Mouse (Mus musculus) MEL (cell line): ENCODE results near the gene Trim3. TPM values are rescaled to one million over a fixed set of nuclear protein-coding genes. Genes with fewer than 3 reads are reported as not detected.

ENCODE experiments used
- DNase-seq: peaks from one replicate; pipeline ENCODE4 v3.0.0; 2011; ENCODE audit warnings: low read depth, low spot score
- H3K27ac ChIP-seq: 2 replicates; pipeline ENCODE4 v1.5.1; 2012; ENCODE audit warnings: low read depth, mild to moderate bottlenecking, control low read depth, low read length, moderate library complexity; ENCODE audit not compliant: control insufficient read depth
- H3K27me3 ChIP-seq, 2 experiments: fragments of 150-350 bp in 1 of 2; sonication (generic) in 1 of 2; 2 replicates each; pipeline ENCODE4 v1.6.1; 2012; ENCODE audit warnings: low read length in 2 of 2, mild to moderate bottlenecking in 2 of 2, improper control_type of control experiment in 1 of 2, moderate library complexity in 1 of 2; ENCODE audit not compliant: insufficient read depth in 2 of 2, control insufficient read depth in 1 of 2
- H3K36me3 ChIP-seq, 2 experiments: 2 replicates each; pipeline ENCODE4 v1.6.1; 2012 to 2014; ENCODE audit warnings: low read length in 2 of 2, improper control_type of control experiment in 1 of 2, inconsistent platforms in 1 of 2, mild to moderate bottlenecking in 1 of 2; ENCODE audit not compliant: insufficient read depth in 2 of 2, control insufficient read depth in 1 of 2
- H3K4me1 ChIP-seq, 2 experiments: fragments of 150-350 bp in 1 of 2; sonication (generic) in 1 of 2; 2 replicates each; pipeline ENCODE4 v1.6.1; 2012; ENCODE audit warnings: low read length in 2 of 2, improper control_type of control experiment in 1 of 2, mild to moderate bottlenecking in 1 of 2; ENCODE audit not compliant: insufficient read depth in 2 of 2, control insufficient read depth in 1 of 2
- H3K4me3 ChIP-seq, 2 experiments: fragments of 150-350 bp in 1 of 2; sonication (generic) in 1 of 2; 2 replicates each; pipeline ENCODE4 v1.5.1; 2012; ENCODE audit warnings: low read depth in 2 of 2, low read length in 2 of 2, mild to moderate bottlenecking in 2 of 2, moderate library complexity in 2 of 2, control low read depth in 1 of 2, improper control_type of control experiment in 1 of 2; ENCODE audit not compliant: control insufficient read depth in 1 of 2, insufficient read depth in 1 of 2
- H3K79me2 ChIP-seq: 2 replicates; pipeline ENCODE4 v1.6.1; 2012; ENCODE audit warnings: mild to moderate bottlenecking, low read length, moderate library complexity; ENCODE audit not compliant: control insufficient read depth, poor library complexity, insufficient read depth
- H3K9ac ChIP-seq: 2 replicates; pipeline ENCODE4 v1.6.1; 2012; ENCODE audit warnings: low read depth, mild to moderate bottlenecking, control low read depth, low read length, moderate library complexity; ENCODE audit not compliant: control insufficient read depth, poor library complexity, severe bottlenecking
- H3K9me3 ChIP-seq: fragments of 150-350 bp; sonication (generic); replicated peaks from 2 replicates; pipeline ENCODE4 v1.6.1; 2012; ENCODE audit warnings: mild to moderate bottlenecking, low read length, improper control_type of control experiment, moderate library complexity; ENCODE audit not compliant: insufficient read depth
- BHLHE40 ChIP-seq: IDR thresholded peaks from 2 replicates; pipeline ENCODE4 v1.6.1; 2012; ENCODE audit warnings: low read depth, mild to moderate bottlenecking, inconsistent platforms, low read length, improper control_type of control experiment, borderline replicate concordance
- CHD1 ChIP-seq: IDR thresholded peaks from 2 replicates; pipeline ENCODE4 v1.6.1; 2012; ENCODE audit warnings: low read depth, mild to moderate bottlenecking, inconsistent platforms, low read length, improper control_type of control experiment
- CHD2 ChIP-seq: IDR thresholded peaks from 2 replicates; pipeline ENCODE4 v1.6.1; 2011; ENCODE audit warnings: low read length, improper control_type of control experiment
- EP300 ChIP-seq, 2 experiments: IDR thresholded peaks; 2 replicates each; pipeline ENCODE4 v1.6.1; 2011; ENCODE audit warnings: improper control_type of control experiment in 2 of 2, low read length in 2 of 2, low read depth in 1 of 2, mild to moderate bottlenecking in 1 of 2
- ETS1 ChIP-seq: IDR thresholded peaks from 2 replicates; pipeline ENCODE4 v1.6.1; 2012; ENCODE audit warnings: low read depth, mild to moderate bottlenecking, inconsistent platforms, low read length, improper control_type of control experiment, moderate library complexity
- GABPA ChIP-seq: IDR thresholded peaks from 2 replicates; pipeline ENCODE4 v1.6.1; 2012; ENCODE audit warnings: low read depth, mild to moderate bottlenecking, inconsistent platforms, low read length, improper control_type of control experiment, moderate library complexity
- GATA1 ChIP-seq: IDR thresholded peaks from 2 replicates; pipeline ENCODE4 v1.6.1; 2011; ENCODE audit warnings: low read depth, low read length, improper control_type of control experiment
- MAFK ChIP-seq: IDR thresholded peaks from 2 replicates; pipeline ENCODE4 v1.6.1; 2011; ENCODE audit warnings: low read depth, mild to moderate bottlenecking, low read length, improper control_type of control experiment, borderline replicate concordance
- MEF2A ChIP-seq: IDR thresholded peaks from 2 replicates; pipeline ENCODE4 v1.6.1; 2014; ENCODE audit warnings: low read depth, mild to moderate bottlenecking, inconsistent platforms, low read length, improper control_type of control experiment; ENCODE audit not compliant: poor library complexity, insufficient replicate concordance, severe bottlenecking; ENCODE audit errors: extremely low read depth
- SIN3A ChIP-seq: IDR thresholded peaks from 2 replicates; pipeline ENCODE4 v1.6.1; 2012; ENCODE audit warnings: low read length, improper control_type of control experiment, inconsistent platforms
- TCF12 ChIP-seq: IDR thresholded peaks from 2 replicates; pipeline ENCODE4 v1.6.1; 2014; ENCODE audit warnings: low read depth, mild to moderate bottlenecking, inconsistent platforms, low read length, improper control_type of control experiment, moderate library complexity
- UBTF ChIP-seq: IDR thresholded peaks from 2 replicates; pipeline ENCODE4 v1.6.1; 2012; ENCODE audit warnings: low read depth, mild to moderate bottlenecking, inconsistent platforms, low read length, improper control_type of control experiment, moderate library complexity, borderline replicate concordance; ENCODE audit not compliant: insufficient read depth
- ZC3H11A ChIP-seq: IDR thresholded peaks from 2 replicates; pipeline ENCODE4 v1.6.1; 2012; ENCODE audit warnings: low read depth, mild to moderate bottlenecking, inconsistent platforms, low read length, improper control_type of control experiment
- ZKSCAN1 ChIP-seq: IDR thresholded peaks from 2 replicates; pipeline ENCODE4 v1.6.1; 2012; ENCODE audit warnings: low read depth, mild to moderate bottlenecking, inconsistent platforms, low read length, improper control_type of control experiment, moderate library complexity
- ZMIZ1 ChIP-seq: IDR thresholded peaks from 2 replicates; pipeline ENCODE4 v1.6.1; 2012; ENCODE audit warnings: low read depth, mild to moderate bottlenecking, inconsistent platforms, low read length, improper control_type of control experiment, moderate library complexity
- polyA plus RNA-seq, 2 experiments: library from polyadenylated mRNA; stranded (reverse) in 1 of 2; unstranded in 1 of 2; fragments of >175 nt in 1 of 2; fragments of >200 nt in 1 of 2; gene quantifications; 2 replicates each; pipeline versions ENCODE4 v1.2.1 to v1.2.4; 2012; ENCODE audit warnings: low replicate concordance in 2 of 2, low read depth in 1 of 2; ENCODE audit not compliant: insufficient read length in 2 of 2, insufficient read depth in 1 of 2, missing spikeins in 1 of 2
- total RNA-seq: library from RNA; depleted of rRNA; stranded (reverse); fragments of 300-350 nt; gene quantifications from 2 replicates; pipeline ENCODE4 v1.2.3, GENCODE M21; 2012

Gene Trim3
- total and polyA plus RNA-seq, 3 experiments, result 7.0 to 15.4 TPM; not detected in 1

GRCm38 (mm10) chr7:105621646-105622292 is 11.6 kb downstream of the Trim3 start:
- no peak for DNase-seq
- no peaks in the 10 kb centered on the region for H3K36me3 ChIP-seq

GRCm38 (mm10) chr7:105621053-105621452 is 12.3 kb downstream of the Trim3 start:
- Histone ChIP-seq H3K9ac (no peak overlapping the region), H3K4me3 (no peak overlapping the region), H3K36me3 (no peaks in the 10 kb centered on the region), H3K27ac (no peak overlapping the region), H3K4me1 (no peaks in the 10 kb centered on the region), H3K9me3 (no peaks in the 10 kb centered on the region), H3K79me2 (no peaks in the 10 kb centered on the region), H3K27me3 (no peaks in the 10 kb centered on the region)
- no peak for TF ChIP-seq TCF12
- TF ChIP-seq BHLHE40, result no peak
- no peak for TF ChIP-seq EP300 (IDR thresholded peaks at IDR 0.05; ENCODE audit: low read depth in 1 of 2, low read length in 2 of 2)
- TF ChIP-seq ZKSCAN1, result no peak
- TF ChIP-seq SIN3A, result no peak
- TF ChIP-seq GATA1, result no peak
- no peak for TF ChIP-seq GABPA
- no peak for DNase-seq

More at GRCm38 (mm10) chr7:105621646-105622292, 11.6 kb downstream of the Trim3 start:
- no peaks in the 10 kb centered on the region for H3K4me1 ChIP-seq
- TF ChIP-seq ZKSCAN1 (no peak), UBTF (no peak), MAFK (no peak), GATA1 (no peak), ZC3H11A (no peak), ZMIZ1 (no peak), ETS1 (no peak), MEF2A (no peak), EP300 (IDR thresholded peaks at IDR 0.05; ENCODE audit: low read depth in 1 of 2, low read length in 2 of 2) (no peak), TCF12 (no peak), CHD1 (no peak), CHD2 (no peak)
- H3K4me3 ChIP-seq, result no peak overlapping the region
- no peak overlapping the region for H3K9ac ChIP-seq
- H3K27ac ChIP-seq, result no peak overlapping the region
- H3K27me3 ChIP-seq, result no peaks in the 10 kb centered on the region
- no peaks in the 10 kb centered on the region for H3K79me2 ChIP-seq
- H3K9me3 ChIP-seq, result no peaks in the 10 kb centered on the region
